Mouse (Mus musculus) embryonic facial prominence, embryonic 10.5 days (tissue): ENCODE data around the gene Gli3. TPM values are rescaled to one million over a fixed set of nuclear protein-coding genes. Genes with fewer than 3 reads are reported as not detected.

ENCODE experiments used
- DNase-seq: peaks from one replicate; pipeline ENCODE4 v3.0.0-alpha.2; 2017; ENCODE audit warnings: low spot score
- H3K27ac ChIP-seq: fragments of 300-500 bp; sonication (generic); replicated peaks from 2 replicates; pipeline ENCODE4 v1.5.1; 2016; ENCODE audit warnings: mild to moderate bottlenecking
- H3K27me3 ChIP-seq: fragments of 300-500 bp; sonication (generic); replicated peaks from 2 replicates; pipeline ENCODE4 v1.6.1; 2016; ENCODE audit warnings: low read depth, mild to moderate bottlenecking; ENCODE audit not compliant: poor library complexity, severe bottlenecking
- H3K36me3 ChIP-seq: fragments of 300-500 bp; sonication (generic); replicated peaks from 2 replicates; pipeline ENCODE4 v1.6.1; 2016; ENCODE audit warnings: mild to moderate bottlenecking, moderate library complexity
- H3K4me1 ChIP-seq: fragments of 300-500 bp; sonication (generic); 2 replicates; pipeline ENCODE4 v1.6.1; 2016
- H3K4me3 ChIP-seq: fragments of 300-500 bp; sonication (generic); 2 replicates; pipeline ENCODE4 v1.5.1; 2016; ENCODE audit warnings: mild to moderate bottlenecking, moderate library complexity
- H3K9me3 ChIP-seq: fragments of 300-500 bp; sonication (generic); 2 replicates; pipeline ENCODE4 v1.6.1; 2016; ENCODE audit warnings: mild to moderate bottlenecking
- WGBS: fragments of 180-500 bp; shearing (Covaris S2); methylation state at CpG from one replicate; pipeline ENCODE4 v1.1.7; 2016; 5-methylcytosine and 5-hydroxymethylcytosine counted together
- polyA plus RNA-seq: library from polyadenylated mRNA; unstranded; fragments of >200 nt; fragmentation: Nextera tagmentation; extraction: Ambion mirVana; gene quantifications from 2 replicates; pipeline ENCODE4 v1.2.1, GENCODE M21; 2016

Gene Gli3
- polyA plus RNA-seq, 1 experiment from 2014 or later: 33.9 TPM

GRCm38 (mm10) chr13:15618051-15618692 lies 155.1 kb downstream of the Gli3 start:
- Histone ChIP-seq H3K36me3 (peaks cover 4% of the 10 kb centered on the region; the same call in 1 of the 2 replicates), H3K27me3 (no peaks in the 10 kb centered on the region), H3K4me1 (peaks cover 59% of the 10 kb centered on the region), H3K9me3 (no peaks in the 10 kb centered on the region), H3K4me3 (no peak overlapping the region), H3K27ac (no peak overlapping the region)
- DNase-seq: no peak
- 68% methylated on average over 5 of the region's 5 CpGs for WGBS

GRCm38 (mm10) chr13:15621009-15621408 lies 158.0 kb downstream of the Gli3 start:
- peaks cover 63% of the 10 kb centered on the region for H3K4me1 ChIP-seq
- no peak overlapping the region for H3K27ac ChIP-seq
- 50% methylated on average over 7 of the region's 7 CpGs for WGBS
- H3K27me3 ChIP-seq: no peaks in the 10 kb centered on the region
- no peak for DNase-seq
- no peaks in the 10 kb centered on the region for H3K9me3 ChIP-seq
- H3K36me3 ChIP-seq: peaks cover 4% of the 10 kb centered on the region; the same call in 1 of the 2 replicates
- H3K4me3 ChIP-seq: no peak overlapping the region

GRCm38 (mm10) chr13:15624490-15625353 lies 161.7 kb downstream of the Gli3 start:
- 29% methylated on average over 8 of the region's 8 CpGs for WGBS
- Histone ChIP-seq H3K27ac (peak overlapping the region; percentile 67), H3K4me3 (no peak overlapping the region), H3K9me3 (no peaks in the 10 kb centered on the region), H3K27me3 (no peaks in the 10 kb centered on the region), H3K4me1 (peaks cover 53% of the 10 kb centered on the region), H3K36me3 (peaks cover 4% of the 10 kb centered on the region; the same call in 1 of the 2 replicates)
- DNase-seq: peak; percentile 23

DNA sequence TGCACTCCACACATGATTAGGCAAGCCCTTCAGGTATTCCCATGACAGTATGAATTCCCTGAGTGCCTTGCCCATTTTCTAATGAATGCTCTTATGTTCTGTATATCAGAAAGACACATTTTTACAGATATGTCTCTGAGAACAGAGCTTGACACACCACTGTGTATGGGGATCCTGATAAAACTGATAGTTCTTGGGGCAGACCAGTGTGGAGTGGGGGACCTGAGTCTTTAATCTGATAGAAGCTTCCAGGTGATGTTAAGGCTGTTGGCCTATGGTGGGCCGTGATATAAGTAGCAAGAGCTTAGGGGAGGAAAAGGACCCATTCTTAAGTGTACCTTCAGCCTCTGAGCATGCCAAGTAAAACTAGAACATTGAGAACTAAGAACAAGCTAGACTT lies 178.5 kb downstream of the Gli3 start:
- Histone ChIP-seq H3K27ac (no peak overlapping the region), H3K4me3 (no peak overlapping the region), H3K27me3 (no peaks in the 10 kb centered on the region), H3K36me3 (peaks cover 50% of the 10 kb centered on the region), H3K9me3 (no peaks in the 10 kb centered on the region), H3K4me1 (no peaks in the 10 kb centered on the region)
- WGBS: 84% methylated on average over 1 of the region's 1 CpGs
- DNase-seq: no peak

GRCm38 (mm10) chr13:15660502-15660901 lies 197.5 kb downstream of the Gli3 start:
- H3K27ac ChIP-seq: no peak overlapping the region
- H3K27me3 ChIP-seq: no peaks in the 10 kb centered on the region
- peaks cover 50% of the 10 kb centered on the region for H3K36me3 ChIP-seq
- no peaks in the 10 kb centered on the region for H3K9me3 ChIP-seq
- H3K4me3 ChIP-seq: no peak overlapping the region
- WGBS: 88% methylated on average over 5 of the region's 5 CpGs
- H3K4me1 ChIP-seq: peaks cover 41% of the 10 kb centered on the region
- no peak for DNase-seq

GRCm38 (mm10) chr13:15662375-15662774 lies 199.3 kb downstream of the Gli3 start:
- peak; percentile 73 for DNase-seq
- WGBS: 26% methylated on average over 10 of the region's 10 CpGs
- H3K36me3 ChIP-seq: peaks cover 55% of the 10 kb centered on the region
- no peaks in the 10 kb centered on the region for H3K27me3 ChIP-seq
- peaks cover 47% of the 10 kb centered on the region for H3K4me1 ChIP-seq
- H3K27ac ChIP-seq: no peak overlapping the region
- H3K9me3 ChIP-seq: no peaks in the 10 kb centered on the region
- H3K4me3 ChIP-seq: no peak overlapping the region

- H3K9me3 ChIP-seq: no peaks in the 10 kb centered on the region
- no peak overlapping the region for H3K4me3 ChIP-seq
- no peak overlapping the region for H3K27ac ChIP-seq
- peak; percentile 48 for DNase-seq
- H3K36me3 ChIP-seq: peaks cover 64% of the 10 kb centered on the region
- peaks cover 47% of the 10 kb centered on the region for H3K4me1 ChIP-seq
- 25% methylated on average over 7 of the region's 7 CpGs for WGBS
- no peaks in the 10 kb centered on the region for H3K27me3 ChIP-seq
Observed at GRCm38 (mm10) chr13:15664580-15665201, 201.7 kb downstream of the Gli3 start.

GRCm38 (mm10) chr13:15665514-15665913 lies 202.5 kb downstream of the Gli3 start:
- Histone ChIP-seq H3K36me3 (peaks cover 58% of the 10 kb centered on the region), H3K4me3 (no peak overlapping the region), H3K27me3 (no peaks in the 10 kb centered on the region), H3K9me3 (no peaks in the 10 kb centered on the region), H3K27ac (no peak overlapping the region), H3K4me1 (peaks cover 47% of the 10 kb centered on the region)
- WGBS: 76% methylated on average over 8 of the region's 8 CpGs
- no peak for DNase-seq

DNA sequence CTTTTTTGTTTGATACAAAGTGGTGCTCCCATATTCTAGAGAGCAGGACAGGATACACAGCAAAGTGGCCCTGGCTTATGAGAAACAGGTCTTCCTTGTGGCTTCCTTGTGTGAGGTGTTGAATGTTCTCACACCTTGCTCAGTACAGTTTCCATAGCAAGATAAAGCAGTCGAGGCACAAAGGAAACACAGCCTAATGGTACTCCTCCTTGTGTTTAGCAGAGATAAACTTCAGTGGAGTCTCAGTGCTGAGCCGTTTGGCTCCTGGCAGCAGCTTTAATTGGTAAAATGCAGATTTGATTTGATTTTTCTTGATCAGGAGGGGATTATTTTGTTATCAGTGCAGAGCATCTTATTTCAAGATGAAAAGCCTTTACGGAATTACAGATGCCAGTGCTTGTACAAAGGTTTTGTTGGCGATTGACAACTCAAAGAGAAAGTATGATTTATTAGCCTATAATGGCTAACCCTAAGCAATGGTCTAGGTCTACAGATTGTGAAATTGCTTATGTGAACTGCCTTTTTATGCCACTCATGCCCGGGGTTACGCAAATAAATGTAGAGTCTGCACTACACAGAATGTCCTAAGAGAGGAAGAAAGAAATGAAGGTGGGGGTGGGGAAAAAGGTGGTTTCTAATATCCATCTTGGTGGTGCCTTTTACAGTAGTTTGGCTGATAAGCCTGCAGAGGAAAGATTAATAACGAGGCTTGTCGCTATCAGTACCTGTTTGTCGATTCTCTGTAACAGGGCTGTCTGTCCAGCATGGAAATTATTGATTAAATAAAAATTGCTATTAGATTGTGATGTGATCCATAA lies 207.3 kb downstream of the Gli3 start:
- Histone ChIP-seq H3K4me1 (peaks cover 8% of the 10 kb centered on the region), H3K9me3 (no peaks in the 10 kb centered on the region), H3K36me3 (peaks cover 31% of the 10 kb centered on the region), H3K4me3 (no peak overlapping the region), H3K27ac (no peak overlapping the region), H3K27me3 (no peaks in the 10 kb centered on the region)
- 88% methylated on average over 9 of the region's 9 CpGs for WGBS
- DNase-seq: no peak

GRCm38 (mm10) chr13:15670962-15671313 lies 207.9 kb downstream of the Gli3 start:
- 78% methylated on average over 4 of the region's 4 CpGs for WGBS
- DNase-seq: no peak
- Histone ChIP-seq H3K4me1 (peaks cover 2% of the 10 kb centered on the region), H3K27ac (no peak overlapping the region), H3K4me3 (no peak overlapping the region), H3K27me3 (no peaks in the 10 kb centered on the region), H3K36me3 (peaks cover 28% of the 10 kb centered on the region), H3K9me3 (no peaks in the 10 kb centered on the region)

- Histone ChIP-seq H3K27me3 (no peaks in the 10 kb centered on the region), H3K4me1 (no peaks in the 10 kb centered on the region), H3K27ac (no peak overlapping the region), H3K4me3 (no peak overlapping the region), H3K36me3 (peaks cover 26% of the 10 kb centered on the region), H3K9me3 (no peaks in the 10 kb centered on the region)
- no peak for DNase-seq
Observed at GRCm38 (mm10) chr13:15675480-15675879, 212.4 kb downstream of the Gli3 start.

DNA sequence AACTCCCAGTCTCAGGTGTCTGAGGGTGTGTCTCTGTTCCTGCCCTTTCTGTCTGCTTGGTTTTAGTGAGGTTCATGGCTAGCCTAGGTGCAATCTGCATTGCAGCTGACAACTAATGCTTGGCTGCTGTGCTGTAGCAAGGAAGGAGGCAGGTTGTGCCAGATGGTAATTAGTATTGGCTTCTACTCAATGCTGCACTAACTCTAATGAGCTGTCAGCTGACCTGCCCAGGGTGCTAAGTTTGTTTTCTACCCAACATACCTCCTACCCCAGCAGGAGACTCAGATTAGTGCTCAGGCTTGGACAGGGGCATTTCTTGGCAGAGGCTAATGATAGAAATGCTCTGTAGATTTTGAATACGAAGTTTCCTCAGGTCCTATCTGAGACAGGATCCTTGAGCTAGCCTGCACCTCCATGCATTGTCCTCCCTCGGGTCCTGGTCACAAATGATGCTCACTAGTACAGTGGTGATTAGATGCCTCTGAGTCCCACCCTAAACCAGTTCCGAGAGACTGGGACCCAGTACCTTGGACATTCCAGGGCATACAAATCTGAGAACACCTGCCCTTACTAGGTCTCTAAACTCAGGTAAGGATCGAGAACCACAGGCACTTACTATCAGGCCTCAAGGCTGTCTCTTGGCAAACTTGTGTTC lies 214.2 kb downstream of the Gli3 start:
- Histone ChIP-seq H3K4me1 (no peaks in the 10 kb centered on the region), H3K27ac (no peak overlapping the region), H3K4me3 (no peak overlapping the region), H3K27me3 (no peaks in the 10 kb centered on the region), H3K36me3 (peaks cover 22% of the 10 kb centered on the region), H3K9me3 (no peaks in the 10 kb centered on the region)
- DNase-seq: no peak
- WGBS: 94% methylated on average over 4 of the region's 4 CpGs
